Mouse (Mus musculus) neutrophil, adult 5-6 weeks (primary cell): ENCODE measurements around the gene Wwc1. TPM values are rescaled to one million over a fixed set of nuclear protein-coding genes. Genes with fewer than 3 reads are reported as not detected.

Source experiments
- ATAC-seq: fragments of 151-379, 151-347 bp; 2 replicates; pipeline ENCODE4 v1.8.0; 2017; ENCODE audit warnings: mild to moderate bottlenecking, moderate TSS enrichment; ENCODE audit not compliant: insufficient number of reproducible peaks, poor library complexity, low FRiP score, severe bottlenecking; ENCODE audit errors: extremely low read depth
- total RNA-seq: library from RNA; stranded (forward); fragments of 200-1000 nt; gene quantifications from 2 replicates; pipeline ENCODE4 v1.2.3, GENCODE M21; 2017

Wwc1 gene
- total RNA-seq, 1 experiment from 2014 or later, result 0.23 TPM

GRCm38 (mm10) chr11:35974632-35975450, 5.5 kb downstream of the Wwc1 start:
- no peak for ATAC-seq

GRCm38 (mm10) chr11:35973135-35973534, 7.2 kb downstream of the Wwc1 start:
- no peak for ATAC-seq

- ATAC-seq, result no peak
Observed at GRCm38 (mm10) chr11:35972270-35972931, 7.9 kb downstream of the Wwc1 start.

GRCm38 (mm10) chr11:35970806-35971705, 9.3 kb downstream of the Wwc1 start:
- no peak for ATAC-seq

GRCm38 (mm10) chr11:35968291-35968690, 12.0 kb downstream of the Wwc1 start:
- ATAC-seq, result no peak

- ATAC-seq, result no peak
Observed at GRCm38 (mm10) chr11:35963981-35964549, 16.3 kb downstream of the Wwc1 start.

- ATAC-seq, result no peak
Observed at GRCm38 (mm10) chr11:35963554-35963953, 16.8 kb downstream of the Wwc1 start.

- no peak for ATAC-seq
Observed at GRCm38 (mm10) chr11:35962431-35962830, 17.9 kb downstream of the Wwc1 start.

GRCm38 (mm10) chr11:35959270-35959669, 21.1 kb downstream of the Wwc1 start:
- ATAC-seq, result no peak

GRCm38 (mm10) chr11:35955572-35955971, 24.8 kb downstream of the Wwc1 start:
- ATAC-seq, result no peak

GRCm38 (mm10) chr11:35953179-35953578, 27.1 kb downstream of the Wwc1 start:
- ATAC-seq, result no peak

- ATAC-seq, result no peak
Observed at GRCm38 (mm10) chr11:35951727-35952065, 28.6 kb downstream of the Wwc1 start.

GRCm38 (mm10) chr11:35951058-35951726, 29.1 kb downstream of the Wwc1 start:
- no peak for ATAC-seq

- ATAC-seq, result no peak
Observed at GRCm38 (mm10) chr11:35950466-35950865, 29.9 kb downstream of the Wwc1 start.

- no peak for ATAC-seq
Observed at GRCm38 (mm10) chr11:35950011-35950410, 30.3 kb downstream of the Wwc1 start.

- ATAC-seq, result no peak
Observed at GRCm38 (mm10) chr11:35948457-35948881, 31.9 kb downstream of the Wwc1 start.

GRCm38 (mm10) chr11:35947944-35948343, 32.4 kb downstream of the Wwc1 start:
- ATAC-seq, result no peak

- no peak for ATAC-seq
Observed at GRCm38 (mm10) chr11:35945187-35945586, 35.1 kb downstream of the Wwc1 start.

- no peak for ATAC-seq
Observed at GRCm38 (mm10) chr11:35941641-35942040, 38.7 kb downstream of the Wwc1 start.
